Comparison of ENCODE assay signal across 8 mouse cellular contexts in genomic region chr3:97942260-97942950, GRCm38 (mm10). TPM values are rescaled to one million over a fixed set of nuclear protein-coding genes. Genes with fewer than 3 reads are reported as not detected.
DNase-seq lines count a peak whose midpoint lies in the region; ATAC-seq and TF ChIP-seq lines count a peak whose summit lies in the region.

No protein-coding gene starts in this region.

- no peaks in the 10 kb centered on the region for H3K9me3 ChIP-seq in heart, embryonic 10.5 days
- H3K9me3 ChIP-seq in kidney, embryonic 14.5 days (ENCODE audit: control insufficient read depth, low read length) = no peaks in the 10 kb centered on the region

- peak; percentile 77 for ATAC-seq in kidney, embryonic 14.5 days (ENCODE audit: low FRiP score, low TSS enrichment)

- peak overlapping the region; percentile 88 for H3K27ac ChIP-seq in heart, embryonic 10.5 days
- H3K27ac ChIP-seq in kidney, embryonic 14.5 days (ENCODE audit: low read depth, low read length) = peak overlapping the region; percentile 94
- no peak overlapping the region for H3K27ac ChIP-seq in small intestine, adult 2 months (ENCODE audit: insufficient read depth, low read depth, low read length)

- WGBS in heart, embryonic 10.5 days = 5% methylated on average over 16 of the region's 16 CpGs
- WGBS in kidney, embryonic 14.5 days = 2% methylated on average over 16 of the region's 16 CpGs
- 59% methylated on average over 16 of the region's 16 CpGs for WGBS in small intestine, adult 2 months

- H3K36me3 ChIP-seq in heart, embryonic 10.5 days = no peaks in the 10 kb centered on the region
- H3K36me3 ChIP-seq in kidney, embryonic 14.5 days (ENCODE audit: control insufficient read depth, insufficient read depth, low read length) = no peaks in the 10 kb centered on the region
- no peaks in the 10 kb centered on the region for H3K36me3 ChIP-seq in small intestine, adult 2 months (ENCODE audit: control insufficient read depth, insufficient read depth, low read length)

- peak overlapping the region; percentile 58 for H3K9ac ChIP-seq in kidney, embryonic 14.5 days (ENCODE audit: low read depth, low read length)

- H3K27me3 ChIP-seq in heart, embryonic 10.5 days (ENCODE audit: insufficient read depth, poor library complexity, severe bottlenecking) = no peaks in the 10 kb centered on the region
- H3K27me3 ChIP-seq in kidney, embryonic 14.5 days (ENCODE audit: control insufficient read depth, insufficient read depth, low read length) = no peaks in the 10 kb centered on the region
- H3K27me3 ChIP-seq in small intestine, adult 2 months (ENCODE audit: control insufficient read depth, insufficient read depth, low read length) = no peaks in the 10 kb centered on the region

- peak overlapping the region; percentile 36 for H3K4me2 ChIP-seq in kidney, embryonic 14.5 days (replicated peaks; ENCODE audit: low read depth, low read length)

- H3K4me3 ChIP-seq in heart, embryonic 10.5 days = peak overlapping the region; percentile 55
- H3K4me3 ChIP-seq in kidney, embryonic 14.5 days (ENCODE audit: low read length) = peak overlapping the region; percentile 6; the same call in 1 of the 2 replicates
- peak overlapping the region; percentile 24; the same call in 1 of the 2 replicates for H3K4me3 ChIP-seq in small intestine, adult 2 months (ENCODE audit: low read depth, low read length)

- no peak for TF ChIP-seq CTCF in small intestine, adult 2 months (IDR thresholded peaks at IDR 0.05; ENCODE audit: extremely low read depth, insufficient read length, insufficient replicate concordance, low read depth, low read length)

- TF ChIP-seq POLR2A in small intestine, adult 2 months (IDR thresholded peaks at IDR 0.05; ENCODE audit: low read depth, low read length) = no peak

- H3K4me1 ChIP-seq in heart, embryonic 10.5 days = peaks cover 44% of the 10 kb centered on the region
- peaks cover 57% of the 10 kb centered on the region for H3K4me1 ChIP-seq in kidney, embryonic 14.5 days (ENCODE audit: control insufficient read depth, insufficient read depth, low read length)
- H3K4me1 ChIP-seq in small intestine, adult 2 months (ENCODE audit: control insufficient read depth, insufficient read depth, insufficient read length, low read length) = no peaks in the 10 kb centered on the region

- peak; percentile 93 for DNase-seq in heart, adult 11 months
- no peak for DNase-seq in heart, adult 8-10 months (ENCODE audit: low spot score)
- peak; percentile 90 for DNase-seq in embryo, embryonic 10 days (ENCODE audit: low spot score)
- DNase-seq in heart, embryonic 10.5 days (ENCODE audit: low spot score) = peak; percentile 82
- DNase-seq in lung, postnatal 14 days = peak; percentile 27
- no peak for DNase-seq in frontal cortex, adult 2 months (ENCODE audit: extremely low spot score in 1 of 2, low spot score in 1 of 2)

RNA-seq across cellular contexts. Expression of gene Sec22b, which starts 41.4 kb away (rescaled TPM):
- total RNA-seq in heart, adult 8-10 months (2022) = 10 to 100 TPM; 43.2 to 56.8 (median 53.3) TPM
- polyA plus RNA-seq in heart, embryonic 10.5 days (2016; fragmentation: Nextera tagmentation; extraction: Ambion mirVana) = 140 and 154 TPM in 2 replicates
- 120 and 136 TPM in 2 replicates for polyA plus RNA-seq in kidney, embryonic 14.5 days (2014; fragmentation: Nextera tagmentation; extraction: Ambion mirVana)
- 28.5 and 40.0 TPM in 2 replicates for polyA plus RNA-seq in small intestine, adult 2 months (2012; rRNA removed)
- 63.2 and 65.8 TPM in 2 replicates for polyA plus RNA-seq in frontal cortex, adult 2 months (2012; rRNA removed)

RNA-seq across cellular contexts. Expression of gene Pde4dip, which starts 53.9 kb away (rescaled TPM):
- 1,000 to 10,000 TPM; 1,836 to 2,320 (median 2,004) TPM for total RNA-seq in heart, adult 8-10 months (2022)
- polyA plus RNA-seq in heart, embryonic 10.5 days (2016; fragmentation: Nextera tagmentation; extraction: Ambion mirVana) = 42.0 and 84.8 TPM in 2 replicates
- polyA plus RNA-seq in kidney, embryonic 14.5 days (2014; fragmentation: Nextera tagmentation; extraction: Ambion mirVana) = 10.7 and 22.1 TPM in 2 replicates
- 8.0 and 12.2 TPM in 2 replicates for polyA plus RNA-seq in small intestine, adult 2 months (2012; rRNA removed)
- 108 and 109 TPM in 2 replicates for polyA plus RNA-seq in frontal cortex, adult 2 months (2012; rRNA removed)

Comparison
In these comparisons a context has a peak if more than half of its experiments do, and no peak if none do; other contexts are left out.
1. DNase-seq: peak in heart, adult 11 months (single experiment), embryo, embryonic 10 days (single experiment), heart, embryonic 10.5 days (single experiment) and lung, postnatal 14 days (single experiment); none in heart, adult 8-10 months (single experiment) and frontal cortex, adult 2 months (0 of 2).
2. Peak in every context shown above with its lines, with median percentiles within 50 percentile points of each other: H3K4me3 ChIP-seq.